In the genomic region with DNA sequence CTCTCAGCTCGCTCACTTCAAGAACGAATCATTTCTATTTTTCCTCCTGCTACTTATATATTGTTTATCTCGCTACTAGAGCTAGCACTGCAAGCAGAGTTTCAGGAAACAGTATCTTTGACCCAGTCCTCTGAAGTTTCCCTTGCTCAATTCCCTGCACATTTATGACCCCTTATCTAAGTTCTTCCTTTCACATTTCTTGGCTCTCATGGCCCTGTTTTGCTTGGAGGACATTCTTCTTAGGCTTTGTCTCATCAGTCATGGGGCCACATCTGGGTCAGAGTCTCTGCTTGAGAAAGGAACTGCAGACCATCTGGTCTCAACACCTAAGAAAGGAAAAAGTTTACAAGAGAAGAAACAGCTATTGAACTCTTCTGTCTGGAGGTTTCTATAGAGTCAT, we compare ENCODE assay signal across 15 mouse cellular contexts.
"Had no signal": no experiment of that assay in that cellular context is flagged by ENCODE, and none has a peak within 500 bp of the region (broad histone marks: within the 10 kb centered on the region; RNA-seq: fewer than 3 reads in every experiment).

No protein-coding gene starts in this region.

- ATAC-seq: lung, postnatal 0 days; midbrain, embryonic 13.5 days; midbrain, embryonic 15.5 days had no signal

- DNase-seq: lung, adult 2 months; lung, postnatal 14 days; lung, postnatal 36 days; right cerebral cortex, postnatal 14 days; thymus, adult 18-20 months; thymus, postnatal 14 days; thymus, postnatal 36 days had no signal

- H3K9me3 ChIP-seq: lung, embryonic 15.5 days; midbrain, embryonic 13.5 days; midbrain, embryonic 15.5 days; neural tube, embryonic 12.5 days had no signal

- H3K27ac ChIP-seq: lung, embryonic 15.5 days; macrophage; midbrain, embryonic 13.5 days; midbrain, embryonic 15.5 days; neural tube, embryonic 12.5 days had no signal

- H3K36me3 ChIP-seq: lung, embryonic 15.5 days; midbrain, embryonic 13.5 days; midbrain, embryonic 15.5 days; neural tube, embryonic 12.5 days had no signal

- H3K4me3 ChIP-seq: lung, embryonic 15.5 days; megakaryocyte, embryonic 14.5 days; midbrain, embryonic 13.5 days; midbrain, embryonic 15.5 days; neural tube, embryonic 12.5 days had no signal

- H3K27me3 ChIP-seq: lung, embryonic 15.5 days; megakaryocyte, embryonic 14.5 days; midbrain, embryonic 13.5 days; midbrain, embryonic 15.5 days; neural tube, embryonic 12.5 days had no signal

- H3K9ac ChIP-seq: lung, embryonic 15.5 days; midbrain, embryonic 13.5 days; midbrain, embryonic 15.5 days; neural tube, embryonic 12.5 days had no signal

- H3K4me2 ChIP-seq: lung, embryonic 15.5 days; midbrain, embryonic 11.5 days; midbrain, embryonic 13.5 days; midbrain, embryonic 15.5 days; neural tube, embryonic 12.5 days had no signal

- H3K4me1 ChIP-seq: lung, embryonic 15.5 days; megakaryocyte, embryonic 14.5 days; midbrain, embryonic 13.5 days; midbrain, embryonic 15.5 days; neural tube, embryonic 12.5 days had no signal
